Mouse (Mus musculus): ENCODE results near the gene Spire2. TPM values are rescaled to one million over a fixed set of nuclear protein-coding genes. Genes with fewer than 3 reads are reported as not detected.

Gene Spire2
- polyA plus RNA-seq, 1 experiment from 2014 or later: 27.3 TPM

DNA sequence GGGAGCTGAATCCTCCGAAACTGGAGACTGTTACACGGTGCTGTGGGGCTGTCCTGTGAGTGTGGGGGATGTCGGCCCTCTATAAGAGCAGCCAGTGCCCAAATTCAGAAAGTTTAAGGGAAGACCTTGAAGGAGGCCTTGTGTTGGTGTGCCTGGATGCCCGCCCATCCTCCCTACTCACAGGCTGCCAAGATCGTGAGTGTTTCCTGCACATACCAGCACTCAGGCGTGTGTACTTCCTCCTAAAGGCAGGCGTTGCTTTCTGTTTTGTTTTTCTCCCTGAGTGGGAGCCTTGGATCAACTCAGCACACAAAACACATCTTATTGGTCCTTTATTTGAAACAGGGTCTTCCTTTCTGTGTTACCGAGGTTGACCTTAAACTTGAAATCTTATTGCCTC is 9.7 kb downstream of the Spire2 start:
- Histone ChIP-seq H3K4me1 (ENCODE audit: control insufficient read depth, insufficient read depth, low read depth, low read length) (no peaks in the 10 kb centered on the region), H3K36me3 (ENCODE audit: control insufficient read depth, insufficient read depth, low read length) (no peaks in the 10 kb centered on the region), H3K4me2 (ENCODE audit: low read length) (no peak overlapping the region), H3K9me3 (ENCODE audit: control insufficient read depth, low read length) (no peaks in the 10 kb centered on the region), H3K9ac (ENCODE audit: low read depth, low read length) (no peak overlapping the region), H3K4me3 (ENCODE audit: low read length) (no peak overlapping the region), H3K27ac (ENCODE audit: low read depth, low read length) (no peak overlapping the region), H3K27me3 (replicated peaks; ENCODE audit: control insufficient read depth, insufficient read depth, low read length) (no peaks in the 10 kb centered on the region)
- WGBS: 83% methylated on average over 8 of the region's 8 CpGs
- no peak for ATAC-seq

DNA sequence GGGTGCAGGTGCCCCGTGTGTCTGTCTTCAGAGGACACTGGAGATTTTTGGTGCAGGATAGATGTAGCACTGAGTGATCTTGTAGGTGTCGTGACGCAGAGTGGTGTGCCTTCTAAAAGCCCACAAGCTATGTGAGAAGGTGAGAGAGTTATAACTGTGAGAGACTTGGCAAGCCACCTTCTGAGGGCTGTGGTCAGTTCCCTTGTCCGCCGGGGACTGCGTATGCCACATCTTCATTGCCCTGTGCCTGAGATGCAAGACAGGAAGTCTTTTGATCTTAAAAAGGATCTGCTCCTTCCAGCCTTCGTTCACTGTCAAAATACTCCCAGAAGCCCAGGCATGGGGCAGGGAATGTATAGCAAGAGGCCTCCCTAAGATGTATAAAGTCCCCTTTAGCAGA is 10.4 kb downstream of the Spire2 start:
- H3K27me3 ChIP-seq (replicated peaks; ENCODE audit: control insufficient read depth, insufficient read depth, low read length): no peaks in the 10 kb centered on the region
- H3K9me3 ChIP-seq (ENCODE audit: control insufficient read depth, low read length): no peaks in the 10 kb centered on the region

DNA sequence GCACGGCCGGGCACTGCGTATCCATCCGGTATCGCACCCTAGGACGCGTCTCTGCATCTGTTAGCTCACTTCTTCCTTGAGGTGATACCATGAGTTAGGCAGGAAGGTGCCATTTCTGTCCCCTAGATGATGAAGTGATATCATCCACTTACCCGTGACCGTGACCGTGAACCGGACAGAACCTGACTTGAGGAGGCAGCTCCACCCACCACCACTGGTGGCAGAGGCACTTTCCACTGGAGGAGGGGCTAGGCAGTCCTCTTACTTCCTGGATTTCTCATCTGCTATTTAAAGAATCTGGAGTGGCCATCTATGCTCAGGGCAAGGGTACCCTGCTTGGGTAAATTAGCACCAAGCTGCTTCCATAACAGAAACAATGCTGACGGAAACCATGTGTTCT is 10.9 kb downstream of the Spire2 start:
- no peak overlapping the region for H3K4me3 ChIP-seq (ENCODE audit: low read length)
- no peaks in the 10 kb centered on the region for H3K4me1 ChIP-seq (ENCODE audit: control insufficient read depth, insufficient read depth, low read depth, low read length)
- no peaks in the 10 kb centered on the region for H3K27me3 ChIP-seq (replicated peaks; ENCODE audit: control insufficient read depth, insufficient read depth, low read length)
- ATAC-seq: no peak
- no peak overlapping the region for H3K27ac ChIP-seq (ENCODE audit: low read depth, low read length)
- no peak overlapping the region for H3K9ac ChIP-seq (ENCODE audit: low read depth, low read length)
- H3K36me3 ChIP-seq (ENCODE audit: control insufficient read depth, insufficient read depth, low read length): no peaks in the 10 kb centered on the region
- no peaks in the 10 kb centered on the region for H3K9me3 ChIP-seq (ENCODE audit: control insufficient read depth, low read length)
- H3K4me2 ChIP-seq (ENCODE audit: low read length): no peak overlapping the region
- 89% methylated on average over 12 of the region's 12 CpGs for WGBS

More for the DNA sequence above, 10.4 kb downstream of the Spire2 start:
- Histone ChIP-seq H3K36me3 (ENCODE audit: control insufficient read depth, insufficient read depth, low read length) (no peaks in the 10 kb centered on the region), H3K4me1 (ENCODE audit: control insufficient read depth, insufficient read depth, low read depth, low read length) (no peaks in the 10 kb centered on the region), H3K4me3 (ENCODE audit: low read length) (no peak overlapping the region), H3K4me2 (ENCODE audit: low read length) (no peak overlapping the region), H3K27ac (ENCODE audit: low read depth, low read length) (no peak overlapping the region), H3K9ac (ENCODE audit: low read depth, low read length) (no peak overlapping the region)
- WGBS: 88% methylated on average over 7 of the region's 7 CpGs
- no peak for ATAC-seq

DNA sequence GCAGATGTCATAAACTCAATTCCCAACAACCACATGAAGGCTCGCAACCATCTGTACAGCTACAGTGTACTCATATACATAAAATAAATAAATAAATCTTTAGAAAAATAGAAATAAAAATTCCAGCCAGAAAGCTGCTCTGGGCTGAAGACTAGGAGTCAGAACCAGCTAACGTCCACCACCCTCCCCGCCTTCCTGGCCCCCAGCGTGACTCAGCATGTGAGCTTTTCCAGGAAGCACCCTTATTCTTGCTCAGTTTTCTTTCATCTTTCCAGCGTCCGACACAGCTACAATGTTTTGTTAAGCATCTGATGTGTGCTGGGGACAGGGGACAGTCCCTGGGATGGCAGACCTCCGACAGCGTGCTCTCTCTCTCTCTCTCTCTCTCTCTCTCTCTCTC is 12.6 kb downstream of the Spire2 start:
- H3K36me3 ChIP-seq (ENCODE audit: control insufficient read depth, insufficient read depth, low read length): no peaks in the 10 kb centered on the region
- H3K4me1 ChIP-seq (ENCODE audit: control insufficient read depth, insufficient read depth, low read depth, low read length): no peaks in the 10 kb centered on the region; the same call in 1 of the 2 replicates
- no peak overlapping the region for H3K9ac ChIP-seq (ENCODE audit: low read depth, low read length)
- no peaks in the 10 kb centered on the region for H3K9me3 ChIP-seq (ENCODE audit: control insufficient read depth, low read length)
- 81% methylated on average over 8 of the region's 8 CpGs for WGBS
- no peak overlapping the region for H3K4me2 ChIP-seq (ENCODE audit: low read length)
- H3K27ac ChIP-seq (ENCODE audit: low read depth, low read length): no peak overlapping the region
- ATAC-seq: no peak
- H3K4me3 ChIP-seq (ENCODE audit: low read length): no peak overlapping the region
- H3K27me3 ChIP-seq (replicated peaks; ENCODE audit: control insufficient read depth, insufficient read depth, low read length): no peaks in the 10 kb centered on the region

DNA sequence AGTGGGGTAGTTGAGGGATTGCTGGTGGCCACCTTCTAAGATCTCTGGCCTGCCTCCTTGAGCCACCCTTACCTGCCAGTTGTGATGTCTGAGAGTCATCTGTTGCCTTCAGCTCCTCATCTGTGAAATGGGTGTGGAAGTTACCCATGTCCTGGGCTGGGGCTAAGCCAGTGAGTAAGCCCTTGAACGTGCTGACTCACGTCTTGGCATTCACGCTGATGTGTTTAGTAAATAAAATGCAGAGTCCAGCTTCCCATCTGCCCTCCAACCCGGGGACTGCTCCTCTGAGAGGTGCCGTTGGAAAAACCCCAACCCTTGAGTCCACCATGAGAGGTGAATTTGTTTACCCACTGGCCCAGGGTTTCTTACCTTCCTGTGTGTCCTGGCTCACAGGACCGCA is 13.3 kb downstream of the Spire2 start:
- no peak overlapping the region for H3K4me2 ChIP-seq (ENCODE audit: low read length)
- H3K4me3 ChIP-seq (ENCODE audit: low read length): no peak overlapping the region
- no peaks in the 10 kb centered on the region for H3K27me3 ChIP-seq (replicated peaks; ENCODE audit: control insufficient read depth, insufficient read depth, low read length)
- no peak overlapping the region for H3K27ac ChIP-seq (ENCODE audit: low read depth, low read length)
- no peaks in the 10 kb centered on the region for H3K9me3 ChIP-seq (ENCODE audit: control insufficient read depth, low read length)
- no peaks in the 10 kb centered on the region for H3K36me3 ChIP-seq (ENCODE audit: control insufficient read depth, insufficient read depth, low read length)
- no peak overlapping the region for H3K9ac ChIP-seq (ENCODE audit: low read depth, low read length)
- 89% methylated on average over 6 of the region's 6 CpGs for WGBS
- H3K4me1 ChIP-seq (ENCODE audit: control insufficient read depth, insufficient read depth, low read depth, low read length): no peaks in the 10 kb centered on the region; the same call in 1 of the 2 replicates
- ATAC-seq: no peak

DNA sequence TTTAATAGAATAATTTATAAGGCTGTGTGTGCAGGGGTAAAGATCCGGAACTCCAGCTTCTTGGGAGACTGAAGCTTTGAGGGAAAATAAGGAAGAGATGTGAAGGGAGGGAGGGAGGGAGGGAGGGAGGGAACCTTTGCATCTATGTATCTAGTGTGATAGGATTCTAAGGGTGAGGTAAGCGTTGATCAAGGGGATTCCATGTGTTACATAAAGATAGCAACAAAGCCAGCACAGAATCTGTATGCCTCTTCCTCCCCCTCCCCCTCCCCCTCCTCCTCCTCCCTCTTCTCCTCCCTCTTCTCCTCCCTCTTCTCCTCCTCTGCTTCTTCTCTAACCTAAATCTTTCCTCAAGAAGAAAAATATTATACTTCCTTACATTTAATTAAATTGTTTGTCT is 14.8 kb downstream of the Spire2 start:
- H3K9ac ChIP-seq (ENCODE audit: low read depth, low read length): no peak overlapping the region
- no peak for ATAC-seq
- no peak overlapping the region for H3K4me2 ChIP-seq (ENCODE audit: low read length)
- no peaks in the 10 kb centered on the region for H3K27me3 ChIP-seq (replicated peaks; ENCODE audit: control insufficient read depth, insufficient read depth, low read length)
- H3K9me3 ChIP-seq (ENCODE audit: control insufficient read depth, low read length): no peaks in the 10 kb centered on the region
- H3K27ac ChIP-seq (ENCODE audit: low read depth, low read length): no peak overlapping the region
- no peaks in the 10 kb centered on the region for H3K36me3 ChIP-seq (ENCODE audit: control insufficient read depth, insufficient read depth, low read length)
- no peak overlapping the region for H3K4me3 ChIP-seq (ENCODE audit: low read length)
- 81% methylated on average over 2 of the region's 2 CpGs for WGBS
- H3K4me1 ChIP-seq (ENCODE audit: control insufficient read depth, insufficient read depth, low read depth, low read length): no peaks in the 10 kb centered on the region; the same call in 1 of the 2 replicates

DNA sequence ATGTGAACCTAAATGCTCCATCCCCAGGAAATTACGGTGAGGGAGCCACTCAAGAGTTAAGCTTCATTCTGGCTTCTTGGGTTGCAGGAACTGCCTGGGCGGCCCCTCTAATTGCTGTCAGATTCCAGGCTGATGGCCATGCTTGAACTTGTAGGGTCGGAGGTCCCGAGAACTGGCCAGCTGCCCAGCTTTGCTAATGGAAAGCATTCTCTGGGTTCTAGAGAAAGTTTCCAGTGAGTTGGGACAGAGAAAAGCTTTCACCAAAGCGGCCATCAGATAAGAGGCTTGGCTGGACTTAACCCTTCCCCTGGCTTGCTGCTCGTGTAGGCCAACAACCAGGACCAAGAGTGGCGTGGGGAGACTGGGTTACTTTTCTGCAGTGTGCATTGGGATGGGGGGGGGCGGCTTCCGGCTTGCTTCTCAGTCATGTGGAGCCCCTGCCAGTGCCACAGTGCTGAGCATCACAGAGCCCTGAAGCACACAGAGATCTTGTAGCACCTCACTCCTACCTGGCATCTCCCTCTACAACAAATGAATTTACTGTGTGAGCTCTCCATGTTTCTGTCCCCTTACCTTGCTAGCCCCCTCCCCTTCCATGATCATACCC is 15.8 kb downstream of the Spire2 start:
- Histone ChIP-seq H3K9me3 (ENCODE audit: control insufficient read depth, low read length) (no peaks in the 10 kb centered on the region), H3K9ac (ENCODE audit: low read depth, low read length) (no peak overlapping the region), H3K4me1 (ENCODE audit: control insufficient read depth, insufficient read depth, low read depth, low read length) (no peaks in the 10 kb centered on the region; the same call in 1 of the 2 replicates), H3K4me3 (ENCODE audit: low read length) (no peak overlapping the region), H3K4me2 (ENCODE audit: low read length) (no peak overlapping the region), H3K36me3 (ENCODE audit: control insufficient read depth, insufficient read depth, low read length) (no peaks in the 10 kb centered on the region), H3K27ac (ENCODE audit: low read depth, low read length) (no peak overlapping the region), H3K27me3 (replicated peaks; ENCODE audit: control insufficient read depth, insufficient read depth, low read length) (no peaks in the 10 kb centered on the region)
- peak; percentile 31; the same call in 1 of the 2 replicates for ATAC-seq
- WGBS: 54% methylated on average over 9 of the region's 9 CpGs

DNA sequence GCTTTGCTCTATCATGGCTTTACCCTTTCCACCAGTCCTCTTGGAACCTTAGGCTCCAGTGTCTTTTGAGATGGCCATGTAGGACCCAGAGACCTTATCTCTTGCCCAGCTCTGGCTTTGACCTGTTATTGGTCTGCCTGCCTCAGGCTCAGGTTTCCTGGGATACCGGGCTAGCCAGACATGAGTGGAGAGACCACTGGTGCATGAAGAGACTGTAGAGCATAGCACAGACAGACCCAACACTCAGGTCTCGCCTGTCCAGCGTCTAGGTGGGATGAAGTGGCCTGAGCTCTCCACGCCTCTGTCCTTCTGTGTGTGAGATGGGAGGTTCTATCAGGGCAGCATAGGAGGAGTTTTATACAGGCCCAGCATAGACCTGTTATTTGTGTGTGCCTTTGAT is 16.6 kb downstream of the Spire2 start:
- 94% methylated on average over 4 of the region's 4 CpGs for WGBS
- H3K9ac ChIP-seq (ENCODE audit: low read depth, low read length): no peak overlapping the region
- H3K4me3 ChIP-seq (ENCODE audit: low read length): no peak overlapping the region
- H3K9me3 ChIP-seq (ENCODE audit: control insufficient read depth, low read length): no peaks in the 10 kb centered on the region
- no peak overlapping the region for H3K4me2 ChIP-seq (ENCODE audit: low read length)
- H3K27me3 ChIP-seq (replicated peaks; ENCODE audit: control insufficient read depth, insufficient read depth, low read length): no peaks in the 10 kb centered on the region
- H3K36me3 ChIP-seq (ENCODE audit: control insufficient read depth, insufficient read depth, low read length): no peaks in the 10 kb centered on the region
- no peaks in the 10 kb centered on the region; the same call in 1 of the 2 replicates for H3K4me1 ChIP-seq (ENCODE audit: control insufficient read depth, insufficient read depth, low read depth, low read length)
- no peak overlapping the region for H3K27ac ChIP-seq (ENCODE audit: low read depth, low read length)
- no peak for ATAC-seq

DNA sequence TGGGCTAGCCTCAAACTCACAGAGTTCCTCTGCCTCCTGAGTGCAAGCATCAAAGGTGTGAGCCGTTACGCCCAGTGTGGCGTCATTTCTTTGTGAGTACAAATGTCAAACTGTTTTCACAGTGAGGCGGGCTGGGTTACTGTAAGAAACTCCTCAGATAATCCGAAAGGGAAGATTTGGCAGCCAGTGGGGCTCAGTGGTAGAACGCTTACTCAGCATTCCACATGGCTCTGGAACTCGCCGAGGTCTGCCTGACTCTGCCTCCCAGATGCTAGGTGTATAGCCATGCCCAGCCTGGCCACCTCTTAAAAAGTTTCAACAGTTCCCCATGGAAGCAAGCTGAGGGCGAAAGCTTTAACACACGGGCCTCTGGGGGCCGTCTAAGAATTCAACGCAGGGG is 19.6 kb downstream of the Spire2 start:
- no peak overlapping the region for H3K27ac ChIP-seq (ENCODE audit: low read depth, low read length)
- H3K9ac ChIP-seq (ENCODE audit: low read depth, low read length): no peak overlapping the region
- H3K27me3 ChIP-seq (replicated peaks; ENCODE audit: control insufficient read depth, insufficient read depth, low read length): no peaks in the 10 kb centered on the region
- H3K4me1 ChIP-seq (ENCODE audit: control insufficient read depth, insufficient read depth, low read depth, low read length): no peaks in the 10 kb centered on the region; the same call in 1 of the 2 replicates
- H3K9me3 ChIP-seq (ENCODE audit: control insufficient read depth, low read length): no peaks in the 10 kb centered on the region
- H3K36me3 ChIP-seq (ENCODE audit: control insufficient read depth, insufficient read depth, low read length): peaks cover 4% of the 10 kb centered on the region; the same call in 1 of the 2 replicates
- no peak overlapping the region for H3K4me2 ChIP-seq (ENCODE audit: low read length)
- no peak overlapping the region for H3K4me3 ChIP-seq (ENCODE audit: low read length)
- WGBS: 91% methylated on average over 12 of the region's 12 CpGs
- ATAC-seq: no peak
